Mouse (Mus musculus): ENCODE results near the gene Phf24.

- TF ChIP-seq POLR2A (IDR thresholded peaks at IDR 0.05; ENCODE audit: insufficient read depth, low read length) (no peak), EP300 (IDR thresholded peaks at IDR 0.05; ENCODE audit: insufficient read depth, low read depth, low read length) (no peak), CTCF (IDR thresholded peaks at IDR 0.05; ENCODE audit: low read depth, low read length) (no peak)
These were observed 30.4 kb downstream of the Phf24 start for GRCm38 (mm10) chr4:42946733-42947290.

Data from ES-Bruce4 (cell line).